Mouse (Mus musculus): ENCODE data around the gene Srarp.

GRCm38 (mm10) chr4:141477681-141478102 lies 41.8 kb upstream of the Srarp start:
- no peak for TF ChIP-seq TAL1 (IDR thresholded peaks at IDR 0.05; ENCODE audit: low read length)
- TF ChIP-seq GATA1 (IDR thresholded peaks at IDR 0.05; ENCODE audit: low read length): no peak
